Mouse (Mus musculus) lung, postnatal 4 days (tissue): ENCODE measurements at regions not wholly inside any gene's neighbourhood (a gene's known extent, or its start where the extent isn't known, plus 50 kb on each side); places are given as distances from the start of the nearest gene placed in this dataset.

ENCODE experiments used
- DNase-seq, 2 experiments: peaks; one replicate each; pipeline ENCODE4 v3.0.0; 2021

DNA sequence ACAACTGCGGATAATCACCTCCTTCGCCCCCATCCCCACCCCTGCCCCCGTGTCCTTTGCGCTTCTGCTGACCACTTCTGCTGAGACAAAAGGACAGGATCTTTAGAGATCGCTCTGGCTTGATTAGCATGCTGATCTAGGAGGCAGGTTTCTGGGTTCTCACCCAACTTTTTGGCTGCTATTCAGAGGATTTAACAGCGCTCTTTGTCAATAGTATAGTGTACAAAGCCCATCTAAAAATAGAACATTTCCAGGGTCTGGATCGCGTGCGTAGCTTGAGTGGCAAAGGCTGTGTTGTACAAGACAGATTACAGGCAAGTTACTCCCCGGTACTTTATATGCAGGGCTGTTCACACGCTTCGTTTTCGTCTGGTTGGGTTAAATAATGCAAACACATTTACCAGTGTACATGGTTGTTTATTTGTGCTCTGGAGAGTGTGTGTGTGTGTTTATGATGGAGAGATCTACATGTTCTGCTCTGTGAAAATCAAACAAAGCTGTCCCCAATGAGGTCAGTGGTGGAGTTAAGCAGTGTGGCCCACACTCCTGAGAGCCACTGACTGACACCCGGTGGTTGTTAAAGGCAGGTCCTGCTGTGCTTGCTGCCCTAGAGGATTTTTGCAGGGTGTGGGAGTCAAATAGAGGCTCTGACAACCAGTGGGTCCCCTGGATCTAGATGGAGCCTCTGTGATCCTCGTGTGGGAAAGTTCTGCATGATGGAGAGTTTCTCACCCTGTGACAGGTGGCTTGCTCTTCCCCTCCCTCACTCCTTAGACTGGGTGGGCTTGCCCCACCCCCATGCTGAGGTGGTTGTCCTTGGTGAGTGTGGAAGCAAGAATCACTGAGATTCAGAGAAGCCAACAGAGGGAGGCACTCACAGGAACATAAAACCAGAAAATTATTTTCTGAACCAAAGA is 146.5 kb upstream of the Jade1 start:
- DNase-seq, result peak; percentile 33 to 37

DNA sequence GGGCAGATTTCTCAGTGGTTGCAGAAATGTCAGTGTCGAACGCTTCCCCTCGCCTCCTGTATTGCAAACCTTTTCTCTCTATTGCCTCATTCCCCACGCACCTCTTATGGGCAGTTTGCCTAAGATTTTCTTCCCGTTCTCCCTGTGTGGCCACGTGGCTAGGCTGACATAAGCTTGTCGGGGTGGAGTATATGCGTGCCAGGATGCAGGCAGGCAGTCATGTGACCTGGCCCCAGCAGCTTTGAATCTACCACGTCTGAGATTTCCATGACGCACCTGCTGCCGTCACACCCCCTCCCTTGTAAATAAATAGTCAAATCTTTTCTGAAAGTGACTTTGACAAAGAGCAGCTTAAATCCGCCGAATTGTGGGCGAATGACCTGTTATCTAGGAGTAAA is 147.1 kb upstream of the Jade1 start:
- DNase-seq, result peak; percentile 72 to 76

DNA sequence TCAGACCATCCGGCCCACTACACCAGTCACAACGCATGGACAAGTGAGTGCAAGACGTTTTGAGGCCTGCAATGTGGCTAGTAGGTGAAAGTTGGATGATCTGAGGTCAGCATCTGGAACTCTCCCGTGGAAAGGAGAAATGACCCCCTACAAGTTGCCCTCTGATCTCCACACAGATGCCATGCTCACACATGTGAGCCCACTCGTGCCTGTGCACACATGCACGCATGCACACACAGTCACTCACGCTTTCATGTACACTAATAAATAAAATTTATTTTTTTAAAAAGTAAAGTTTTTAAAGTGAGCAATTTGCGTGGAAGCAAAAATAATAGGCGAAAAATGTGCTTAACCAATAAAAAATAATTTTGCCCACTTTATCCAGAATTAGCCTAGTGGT is 147.5 kb upstream of the Jade1 start:
- DNase-seq, result no peak

DNA sequence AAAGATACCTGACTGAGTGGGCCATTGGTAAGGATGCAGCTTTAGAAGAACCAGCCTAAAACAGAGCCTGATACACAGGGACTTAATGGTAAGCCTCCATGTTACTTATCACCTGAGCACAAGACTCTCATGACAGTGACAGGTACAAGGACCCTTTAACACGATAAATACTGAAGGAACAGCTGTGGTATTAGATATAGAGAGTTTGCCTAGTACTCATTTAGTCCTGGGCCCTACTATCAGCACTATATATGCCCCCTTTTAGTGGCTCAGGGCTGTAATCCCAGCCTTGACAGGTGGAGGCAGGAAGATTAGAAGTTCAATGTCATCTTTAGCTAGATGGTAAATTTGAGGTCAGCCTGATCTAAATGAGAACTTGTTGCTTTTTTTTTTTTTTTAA is 148.0 kb upstream of the Jade1 start:
- DNase-seq, result no peak

DNA sequence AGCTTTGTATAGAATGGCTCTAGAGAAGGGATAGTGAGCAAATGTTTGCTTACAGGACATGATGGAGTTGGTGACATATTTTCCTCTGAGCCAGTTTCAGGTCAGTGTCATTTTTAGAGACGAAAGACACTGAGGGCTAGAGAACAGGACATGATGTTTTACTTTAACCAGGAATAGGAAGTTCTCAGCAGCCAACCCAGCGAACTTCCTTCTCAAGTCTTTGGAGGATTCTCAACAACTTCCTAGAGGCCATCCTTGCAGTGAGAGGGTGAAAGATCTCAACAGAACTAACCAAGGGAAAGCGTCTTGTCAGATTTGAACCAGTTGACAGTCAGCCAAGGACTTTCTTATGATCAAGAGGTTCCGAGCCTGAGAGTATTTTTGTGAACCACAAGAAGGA is 153.7 kb upstream of the Jade1 start:
- no peak for DNase-seq

DNA sequence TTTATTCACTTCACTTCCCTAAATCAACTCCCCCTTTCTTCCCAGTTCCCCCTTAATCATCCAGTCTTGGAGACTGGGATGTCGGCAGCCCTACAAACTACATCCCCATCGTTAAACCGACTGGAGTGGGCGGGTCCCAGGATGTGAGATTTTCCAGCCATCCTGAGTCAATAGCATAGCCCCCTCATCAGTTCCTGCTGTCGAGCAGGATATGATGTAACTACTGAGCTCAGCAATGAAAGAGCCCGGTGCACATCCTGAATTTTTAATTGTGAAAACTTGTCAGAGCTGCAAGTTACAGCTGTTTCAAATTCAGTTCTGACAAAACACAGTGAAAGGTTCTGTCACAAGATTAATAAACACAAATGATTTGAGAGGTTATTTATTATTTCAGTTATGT is 165.7 kb upstream of the Jade1 start:
- DNase-seq, result peak in 1 of 2 experiments; percentile 13

DNA sequence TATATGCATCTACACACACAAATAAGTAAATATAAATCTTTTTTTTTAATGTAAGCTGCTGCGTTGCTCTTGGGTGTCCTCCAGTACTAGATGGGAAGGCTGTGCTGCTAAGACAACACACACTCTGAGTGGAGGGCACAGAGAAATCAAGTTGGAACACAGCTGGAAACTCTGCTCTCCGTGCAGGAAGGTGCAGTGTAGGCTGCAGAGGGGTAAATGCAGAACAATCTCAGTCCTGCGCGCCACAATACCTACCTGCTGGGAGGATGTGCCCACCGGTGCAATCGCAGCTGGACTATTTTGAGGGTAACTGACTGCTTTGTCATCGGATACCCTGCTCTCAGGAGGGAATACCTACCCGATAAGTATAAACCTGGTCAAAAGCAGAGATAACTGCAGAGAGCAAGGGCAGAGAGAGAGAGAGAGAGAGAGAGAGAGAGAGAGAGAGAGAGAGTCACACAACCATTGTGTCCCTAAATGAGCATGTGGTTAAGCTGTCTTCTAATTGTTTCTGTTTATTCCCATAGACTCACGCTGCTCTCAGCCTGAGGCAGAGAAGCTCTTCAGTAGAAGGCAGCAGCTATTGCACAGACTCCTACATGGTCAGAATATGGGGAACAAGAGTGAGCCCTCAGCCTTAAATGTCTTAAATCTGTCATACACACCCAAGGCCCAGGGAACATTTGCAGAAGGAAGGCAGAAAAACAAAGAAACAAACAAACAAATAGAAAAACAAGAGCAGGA is 167.9 kb upstream of the Jade1 start:
- DNase-seq, result no peak

DNA sequence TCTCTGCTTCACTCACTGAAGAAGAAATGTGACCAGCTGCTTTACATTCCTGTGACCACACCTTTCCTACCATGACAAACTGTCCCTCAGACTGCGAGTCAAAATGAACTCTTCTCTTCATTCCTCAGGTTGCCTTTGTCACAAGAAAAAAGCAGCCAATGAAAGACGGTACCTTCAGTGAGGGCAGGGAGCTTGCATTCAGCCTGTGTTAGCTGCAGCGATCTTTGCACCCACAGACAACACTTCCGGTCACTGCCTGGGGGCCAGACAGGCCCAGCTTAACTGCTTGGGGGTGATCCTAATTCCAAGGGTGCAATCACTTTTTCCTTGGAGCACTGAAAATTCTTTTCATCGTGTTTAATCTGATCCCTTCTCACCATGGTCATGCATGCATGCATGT is 169.2 kb upstream of the Jade1 start:
- no peak for DNase-seq

DNA sequence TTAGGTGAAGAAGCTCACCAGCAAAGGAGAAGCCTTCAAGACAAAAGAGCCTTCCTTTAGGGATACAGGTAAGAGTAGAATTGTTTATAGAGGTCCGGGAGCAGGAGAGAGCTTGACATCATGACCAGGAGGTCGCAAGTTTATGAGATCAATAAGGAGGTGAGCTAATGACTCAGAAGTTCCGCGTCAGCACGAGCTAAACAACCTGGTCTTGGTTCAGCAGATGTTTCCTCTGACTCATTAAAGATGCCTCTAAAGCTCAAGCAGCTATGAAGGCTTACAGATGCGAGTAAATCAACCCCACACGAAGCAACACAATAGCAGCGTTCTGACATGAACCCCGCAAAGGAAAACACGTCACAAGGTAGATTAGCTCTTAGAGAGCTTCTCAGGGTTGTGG is 171.1 kb upstream of the Jade1 start:
- DNase-seq, result no peak

DNA sequence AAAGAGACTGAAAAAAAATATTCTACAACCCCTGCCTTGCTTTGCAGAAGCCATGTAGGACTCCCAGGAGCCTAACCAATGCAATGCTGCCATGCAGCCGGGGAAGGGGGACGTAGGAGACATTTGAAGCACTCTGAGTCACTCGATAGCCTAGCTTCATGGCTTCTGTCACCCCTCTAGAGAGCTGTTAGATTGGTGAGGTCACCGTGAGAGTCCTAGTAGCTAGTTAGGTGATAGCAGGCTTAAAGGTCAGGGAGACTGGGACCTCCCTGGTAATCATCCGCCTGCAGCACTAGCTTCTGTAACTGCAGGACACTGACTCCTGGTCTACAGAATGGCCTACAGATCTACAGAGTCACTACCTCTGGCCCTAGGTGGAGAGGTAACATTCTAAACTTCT is 177.0 kb upstream of the Jade1 start:
- DNase-seq, result no peak

DNA sequence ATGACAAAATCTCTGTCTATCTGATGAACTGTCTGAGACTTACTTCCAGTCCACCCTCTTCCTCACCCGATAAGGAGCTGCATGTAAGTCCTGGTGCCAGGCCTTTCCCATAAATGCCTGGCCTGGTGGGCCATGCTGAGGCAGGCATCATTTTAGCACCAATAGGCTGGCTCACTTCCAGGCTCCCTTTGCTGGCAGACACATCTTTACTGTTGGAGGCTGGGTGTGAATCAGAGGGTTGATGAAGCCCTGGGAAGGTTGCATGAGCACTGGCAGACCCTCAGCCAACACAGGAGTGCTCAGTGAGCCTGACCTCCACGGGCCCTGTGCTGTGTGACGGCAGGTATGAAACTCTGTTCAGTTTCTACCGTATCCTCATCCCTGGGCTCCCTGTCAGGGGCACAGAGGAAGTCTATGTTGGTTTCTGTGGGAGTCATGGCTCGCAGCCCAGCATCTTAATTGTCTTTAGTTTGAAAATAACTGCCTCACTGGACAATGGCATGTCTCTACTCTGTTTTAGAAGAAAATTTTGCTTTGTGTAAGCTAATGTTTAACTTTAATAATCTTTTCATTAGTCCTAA is 177.6 kb upstream of the Jade1 start:
- DNase-seq, result peak; percentile 24 to 36

DNA sequence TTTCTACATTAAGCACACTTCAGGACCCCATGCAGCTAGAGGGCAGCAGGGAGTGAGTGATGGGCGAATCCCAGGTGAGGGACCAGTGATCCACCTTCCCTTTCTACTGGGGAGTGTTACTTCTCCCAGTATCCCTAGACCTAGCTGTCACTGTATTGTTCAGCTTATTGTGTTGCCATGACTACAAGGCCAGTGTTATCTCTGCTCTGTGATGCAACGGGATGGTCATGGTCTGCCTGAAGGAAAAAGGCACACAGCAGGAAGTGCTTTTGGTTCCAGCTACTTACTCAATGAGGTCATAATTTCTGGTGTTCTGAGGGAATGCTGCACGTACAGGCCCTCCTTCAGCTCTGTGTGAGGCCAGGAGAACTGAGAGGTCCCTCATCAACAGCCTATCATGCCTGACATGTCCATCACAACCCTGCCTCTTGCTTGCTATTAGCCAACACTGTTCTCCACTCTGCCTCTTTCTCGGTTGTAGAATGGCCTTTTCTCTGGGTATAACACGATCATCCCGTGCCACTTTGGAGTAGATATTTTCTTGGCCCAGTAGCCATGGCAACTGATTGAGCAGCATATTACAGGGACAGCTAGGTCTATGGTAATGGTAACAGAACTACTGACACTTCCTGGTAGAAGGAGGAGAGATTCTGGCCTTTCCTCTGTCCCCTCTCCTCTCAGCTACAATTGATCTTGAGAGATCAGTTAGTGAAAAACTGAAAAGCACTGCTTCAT is 178.5 kb upstream of the Jade1 start:
- DNase-seq, result no peak

DNA sequence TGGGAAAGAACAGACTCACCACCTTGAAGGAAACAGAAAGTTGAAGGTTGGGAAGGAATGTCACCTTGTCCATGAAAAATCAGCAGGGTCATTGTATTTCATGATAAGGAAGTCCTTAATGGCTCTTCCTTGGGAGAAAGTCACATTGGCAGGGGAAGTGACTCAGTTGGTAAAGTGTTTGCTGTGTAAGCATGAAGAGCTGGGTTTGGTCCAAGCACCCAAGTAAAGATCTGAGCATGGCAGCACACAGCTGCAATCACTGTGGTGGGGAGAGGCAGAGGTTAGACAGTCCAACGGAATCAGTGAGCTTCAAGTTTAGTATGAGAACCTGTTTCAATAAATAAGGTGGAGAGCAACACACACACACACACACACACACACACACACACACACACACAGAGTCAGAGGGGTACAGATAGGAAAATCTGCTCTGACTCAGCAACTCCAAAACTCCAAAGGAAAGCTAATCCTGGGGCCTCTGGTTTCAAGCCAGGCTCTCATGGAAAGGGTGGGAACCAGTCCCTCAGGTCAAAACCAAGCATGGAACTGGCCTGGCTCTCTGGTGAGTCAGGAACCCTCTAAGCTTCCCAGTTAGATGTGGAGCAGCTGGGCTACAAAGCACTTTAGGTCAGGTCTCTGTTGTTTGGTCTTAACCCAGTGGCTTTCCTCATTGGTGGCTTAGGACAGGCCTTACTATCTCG is 180.2 kb upstream of the Jade1 start:
- DNase-seq, result no peak

DNA sequence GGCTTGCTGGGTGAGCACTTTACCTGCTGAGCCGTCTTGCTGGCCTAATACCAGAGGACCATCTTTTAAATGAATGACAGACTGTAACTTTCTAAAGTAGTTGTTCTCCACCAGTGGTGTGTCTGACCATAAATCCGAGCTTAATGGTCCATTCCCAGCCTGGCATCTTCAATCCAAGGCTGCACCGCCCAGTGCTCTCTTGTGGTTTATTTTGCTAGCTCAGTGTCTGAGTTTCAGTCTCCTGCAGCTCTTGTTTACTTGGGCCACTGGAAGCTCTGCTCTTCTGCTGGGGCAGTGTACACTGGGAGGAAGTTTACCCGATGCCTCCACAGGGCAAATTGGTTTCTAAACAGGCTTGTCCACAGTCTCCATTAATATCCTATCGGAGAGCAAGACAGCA is 182.3 kb upstream of the Jade1 start:
- no peak for DNase-seq

DNA sequence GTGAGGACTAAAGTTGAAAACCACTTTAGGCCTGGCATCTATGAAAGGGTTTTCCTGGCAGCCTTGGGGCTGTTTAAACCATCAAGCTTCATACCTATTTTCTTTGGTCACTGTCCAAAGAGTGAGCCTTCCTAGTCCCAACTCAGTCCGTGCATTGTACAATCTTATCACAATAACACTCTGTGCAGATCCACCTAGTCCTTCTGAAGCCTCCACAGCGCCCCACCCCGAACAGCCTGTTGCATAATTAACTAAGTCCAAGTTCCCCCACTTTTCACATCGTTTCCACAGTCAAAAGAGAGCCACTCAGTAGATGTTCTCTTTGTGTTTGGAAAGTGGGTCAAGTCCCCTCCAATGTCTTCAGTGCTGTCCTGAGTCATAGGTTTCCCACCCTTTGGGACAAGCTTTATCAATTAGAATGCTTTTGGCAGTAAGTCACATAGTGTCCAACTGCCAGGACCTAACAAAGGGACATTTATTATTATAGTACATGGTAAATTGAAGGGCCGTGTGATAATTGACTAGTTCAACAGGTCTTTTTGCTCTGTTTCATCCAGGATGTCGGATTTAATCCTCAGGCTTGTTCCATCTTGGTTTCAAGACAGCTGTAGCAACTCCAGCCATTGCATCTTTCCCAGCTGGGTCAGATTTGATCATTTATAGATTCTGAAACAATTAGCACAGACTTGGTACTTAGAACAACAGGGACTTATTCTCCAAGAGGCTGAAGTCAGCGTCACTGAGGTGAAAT is 187.0 kb upstream of the Jade1 start:
- no peak for DNase-seq

DNA sequence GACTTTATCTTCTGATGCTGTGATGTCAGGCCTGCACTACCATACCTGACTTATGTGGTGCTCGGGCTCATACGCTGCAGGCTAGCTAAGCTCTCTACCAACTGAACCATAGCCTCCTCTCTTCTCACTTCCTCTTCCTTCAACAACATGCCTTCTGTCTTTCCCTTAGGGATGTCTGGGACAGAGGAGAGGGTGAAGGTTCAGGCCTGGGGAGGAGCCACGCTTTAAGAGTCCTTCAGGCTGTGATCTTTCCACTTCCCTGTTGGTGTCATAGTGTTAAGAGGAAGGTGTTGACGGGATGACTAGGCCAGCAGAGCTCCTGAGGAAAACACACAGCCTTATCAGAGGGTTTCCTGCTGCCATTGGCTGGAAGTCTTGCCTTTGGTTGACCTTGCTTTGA is 188.8 kb upstream of the Jade1 start:
- no peak for DNase-seq

DNA sequence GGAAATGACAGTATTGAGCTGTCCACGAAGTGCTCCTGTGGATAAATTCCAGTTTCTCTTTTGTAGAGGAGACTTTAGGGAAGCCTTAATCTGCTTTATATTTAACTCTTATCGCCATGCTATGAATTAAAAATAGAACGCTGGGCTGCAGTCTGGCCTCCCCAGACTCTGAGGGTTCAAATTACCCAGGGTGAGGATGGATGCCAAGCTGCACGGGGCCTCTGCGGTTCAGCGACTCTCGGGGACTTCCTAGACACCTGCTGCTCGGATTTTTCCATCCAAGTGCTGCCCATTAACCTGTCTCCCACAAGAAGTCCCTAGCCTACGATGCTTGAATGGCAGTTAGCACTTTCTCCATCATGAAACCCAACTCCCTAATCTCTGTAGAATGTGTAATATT is 189.3 kb upstream of the Jade1 start:
- no peak for DNase-seq

DNA sequence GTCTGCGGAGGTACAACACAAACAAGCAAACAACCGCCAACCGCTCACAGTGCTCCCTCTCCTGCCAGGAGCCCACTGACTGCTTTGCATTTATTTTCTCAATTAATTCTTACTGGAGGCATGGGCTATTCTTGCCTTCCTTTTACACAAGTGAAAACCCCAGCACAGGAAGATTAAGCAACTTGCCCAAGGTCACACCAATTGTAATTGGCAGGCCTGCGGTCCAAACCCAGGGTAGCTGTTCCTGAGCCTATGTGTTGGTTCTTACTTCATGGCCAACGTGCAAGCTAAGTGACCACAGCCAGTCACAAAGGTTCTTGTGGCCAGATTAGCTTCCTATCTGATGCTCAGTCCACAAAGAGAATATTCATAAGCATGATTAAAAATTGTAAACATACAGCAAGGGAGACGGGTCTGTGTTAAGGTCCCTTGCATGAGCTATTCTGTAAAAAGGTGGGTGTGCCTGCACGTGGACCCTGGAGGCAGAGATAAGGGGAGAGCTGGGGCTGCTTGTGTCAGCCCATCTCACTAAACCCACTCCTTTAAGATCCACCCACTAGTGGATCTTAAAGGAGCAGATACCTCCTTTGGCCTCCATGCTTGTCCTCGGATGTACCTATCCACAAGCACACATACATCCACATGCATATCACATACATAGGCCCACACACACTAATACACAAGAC is 190.2 kb upstream of the Jade1 start:
- no peak for DNase-seq

DNA sequence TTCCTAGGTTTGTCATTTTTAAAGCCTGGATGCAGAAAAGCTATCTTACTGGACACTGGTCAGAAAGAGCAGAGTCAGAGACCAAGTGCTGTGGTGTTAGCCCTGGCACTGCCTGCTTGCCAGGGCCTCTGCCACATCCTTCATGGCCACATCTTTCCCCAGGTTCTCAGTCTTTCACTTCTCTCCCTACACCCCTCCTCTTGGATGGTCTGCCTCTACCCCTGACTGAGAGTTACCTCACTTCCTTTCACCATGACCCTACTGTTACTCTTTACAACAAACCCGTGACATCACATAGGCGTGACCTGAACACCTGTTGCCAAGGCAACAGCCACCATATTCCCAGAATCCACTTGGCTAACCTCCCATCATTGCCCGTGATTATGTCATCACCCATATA is 191.6 kb upstream of the Jade1 start:
- no peak for DNase-seq

DNA sequence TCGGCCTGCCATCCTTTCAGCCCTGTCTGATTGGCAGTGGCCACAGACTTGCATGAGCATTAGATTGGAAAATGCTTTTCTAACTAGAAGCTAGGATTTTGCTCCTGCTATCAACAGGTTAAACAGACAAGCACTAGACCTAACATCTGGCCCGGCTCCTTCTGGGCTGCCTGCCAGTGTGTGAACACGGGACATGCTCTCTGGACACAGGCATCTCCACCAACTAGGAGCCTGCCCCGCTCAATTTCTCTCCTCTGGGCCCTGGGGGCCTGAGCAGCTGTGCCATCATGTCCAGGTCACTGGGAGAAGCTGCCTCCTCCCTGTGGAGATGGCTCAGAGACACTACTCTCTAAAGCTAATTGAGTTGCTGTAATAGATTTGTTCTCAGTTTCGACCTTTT is 195.3 kb upstream of the Jade1 start:
- peak in 1 of 2 experiments; percentile 59 for DNase-seq

DNA sequence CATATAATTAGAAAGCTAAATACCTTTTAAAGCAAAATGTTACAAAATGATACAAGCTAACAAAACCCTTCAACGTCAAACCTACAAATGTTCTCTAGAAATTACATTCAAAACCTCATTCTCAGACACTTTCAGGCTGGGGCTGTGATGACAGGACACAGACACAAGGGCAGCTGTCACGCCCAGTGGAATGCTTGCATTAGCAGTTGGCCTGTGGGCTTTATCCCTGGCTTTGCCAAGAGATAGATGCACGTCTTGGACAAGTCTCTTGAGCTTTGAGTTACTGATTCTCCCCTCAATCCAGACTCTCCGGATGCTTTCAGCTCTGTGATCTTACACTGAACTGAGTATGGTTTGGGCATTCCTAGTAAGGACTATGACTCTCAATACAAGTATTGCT is 196.1 kb upstream of the Jade1 start:
- no peak for DNase-seq
